Mouse (Mus musculus): ENCODE results near the gene Nr2c2. TPM values are rescaled to one million over a fixed set of nuclear protein-coding genes. Genes with fewer than 3 reads are reported as not detected.
A peak's percentile ranks its signal among the peaks of the same experiment; 100 is the strongest.
"Not testable (repeated sequence)": the region's sequence is repeated elsewhere in the genome, so short reads cannot be mapped to it uniquely, and the experiment has no call there.

The Nr2c2 gene
- polyA plus RNA-seq, 1 experiment from 2014 or later, result 4.9 TPM

DNA sequence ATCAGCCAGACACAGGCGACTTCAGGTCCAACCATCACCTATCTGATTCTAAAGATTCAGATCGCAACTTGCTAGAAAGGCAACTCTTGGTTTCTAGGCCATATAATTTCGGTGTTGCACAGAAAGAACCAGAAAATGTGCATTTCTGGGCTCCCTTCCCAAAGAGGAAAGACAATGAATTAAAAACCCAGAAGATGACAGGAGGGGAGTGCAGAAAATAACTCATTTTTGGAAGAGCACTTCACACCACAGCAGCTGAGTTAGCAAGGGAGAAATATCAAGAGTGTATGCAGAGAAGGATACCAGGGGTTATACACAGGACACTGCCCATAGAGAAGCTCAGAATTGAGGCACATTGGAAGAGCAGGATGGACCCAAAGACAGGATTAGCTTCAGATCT, 6.3 kb upstream of the Nr2c2 start:
- H3K4me3 ChIP-seq (ENCODE audit: low read depth, low read length), result no peak overlapping the region
- ATAC-seq, result no peak
- TF ChIP-seq CTCF (IDR thresholded peaks at IDR 0.05; ENCODE audit: low read depth) (no peak), EP300 (IDR thresholded peaks at IDR 0.05; ENCODE audit: low read depth) (no peak)

GRCm38 (mm10) chr6:92089141-92089540, 2.0 kb upstream of the Nr2c2 start:
- H3K9me3 ChIP-seq (ENCODE audit: low read length); H3K4me3 ChIP-seq (ENCODE audit: low read depth, low read length); H3K4me2 ChIP-seq (ENCODE audit: low read depth, low read length); ATAC-seq; H3K27me3 ChIP-seq (ENCODE audit: insufficient read depth, low read length); H3K27ac ChIP-seq (ENCODE audit: low read depth); DNase-seq; H3K36me3 ChIP-seq (replicated peaks; ENCODE audit: insufficient read depth, low read length); H3K9ac ChIP-seq (replicated peaks): not testable (repeated sequence)
- H3K4me1 ChIP-seq (ENCODE audit: insufficient read depth), result peaks cover 21% of the 10 kb centered on the region
- 82% methylated on average over 7 of the region's 7 CpGs for WGBS (ENCODE audit: insufficient replicate concordance)

More for the DNA sequence above, 6.3 kb upstream of the Nr2c2 start:
- Histone ChIP-seq H3K9me3 (ENCODE audit: low read length) (no peaks in the 10 kb centered on the region), H3K36me3 (replicated peaks; ENCODE audit: insufficient read depth, low read length) (no peaks in the 10 kb centered on the region), H3K9ac (replicated peaks) (no peak overlapping the region), H3K4me2 (ENCODE audit: low read depth, low read length) (no peak overlapping the region), H3K27ac (ENCODE audit: low read depth) (no peak overlapping the region), H3K27me3 (ENCODE audit: insufficient read depth, low read length) (no peaks in the 10 kb centered on the region), H3K4me1 (ENCODE audit: insufficient read depth) (no peaks in the 10 kb centered on the region)
- 74% methylated on average over 3 of the region's 3 CpGs for WGBS (ENCODE audit: insufficient replicate concordance)
- no peak for DNase-seq

DNA sequence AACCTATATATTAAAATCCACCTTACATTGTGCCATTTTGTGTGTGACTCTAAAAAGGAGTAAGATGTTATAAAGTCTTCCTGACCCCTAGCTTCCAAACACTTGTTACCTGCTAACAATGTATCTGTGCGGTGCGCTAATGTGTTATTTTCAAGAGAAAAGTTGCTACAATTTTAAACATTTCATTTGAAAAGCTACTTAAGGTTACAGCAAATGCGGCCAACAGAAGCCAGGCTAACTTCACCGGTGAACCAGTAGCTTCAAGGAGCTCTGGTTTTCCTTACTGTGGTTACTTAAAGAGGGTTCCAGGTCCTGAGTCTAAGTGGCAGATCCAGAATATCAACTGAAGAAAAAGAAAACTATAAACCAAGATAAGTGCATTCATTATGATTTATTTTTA, 1.2 kb upstream of the Nr2c2 start:
- DNase-seq (no peak), ATAC-seq (no peak)
- Histone ChIP-seq H3K4me2 (ENCODE audit: low read depth, low read length) (peak overlapping the region; percentile 74; the same call in 1 of the 2 replicates), H3K36me3 (replicated peaks; ENCODE audit: insufficient read depth, low read length) (no peaks in the 10 kb centered on the region), H3K9me3 (ENCODE audit: low read length) (no peaks in the 10 kb centered on the region), H3K27me3 (ENCODE audit: insufficient read depth, low read length) (no peaks in the 10 kb centered on the region), H3K4me1 (ENCODE audit: insufficient read depth) (peaks cover 28% of the 10 kb centered on the region), H3K27ac (ENCODE audit: low read depth) (no peak overlapping the region), H3K4me3 (ENCODE audit: low read depth, low read length) (peak overlapping the region; percentile 56; the same call in 1 of the 2 replicates), H3K9ac (replicated peaks) (no peak overlapping the region)
- WGBS (ENCODE audit: insufficient replicate concordance), result 93% methylated on average over 4 of the region's 4 CpGs
- TF ChIP-seq EP300 (IDR thresholded peaks at IDR 0.05; ENCODE audit: low read depth), result no peak

DNA sequence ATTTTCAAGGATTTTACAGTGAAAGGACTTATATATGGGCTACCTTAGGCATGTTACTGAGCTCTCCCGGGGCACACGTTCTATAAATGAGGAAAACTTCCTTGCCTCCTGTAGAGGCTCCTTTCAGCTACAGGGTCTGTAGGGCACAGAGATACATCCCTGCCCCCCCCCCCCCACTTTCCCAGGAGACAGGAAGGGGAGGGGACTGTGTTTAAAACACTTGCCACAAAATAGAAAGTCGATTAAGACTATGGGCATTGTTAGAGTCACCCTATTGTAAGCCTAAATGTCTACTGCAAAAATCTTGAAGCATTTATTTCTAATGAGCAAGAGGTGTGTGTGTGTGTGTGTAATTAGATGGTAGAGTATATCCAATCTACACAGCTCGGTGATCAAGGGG, 693 bp upstream of the Nr2c2 start:
- Histone ChIP-seq H3K4me1 (ENCODE audit: insufficient read depth) (peaks cover 32% of the 10 kb centered on the region), H3K9ac (replicated peaks) (peak overlapping the region; percentile 85), H3K27me3 (ENCODE audit: insufficient read depth, low read length) (no peaks in the 10 kb centered on the region), H3K4me3 (ENCODE audit: low read depth, low read length) (peak overlapping the region; percentile 56), H3K4me2 (ENCODE audit: low read depth, low read length) (peak overlapping the region; percentile 74), H3K36me3 (replicated peaks; ENCODE audit: insufficient read depth, low read length) (no peaks in the 10 kb centered on the region), H3K27ac (ENCODE audit: low read depth) (peak overlapping the region; percentile 99), H3K9me3 (ENCODE audit: low read length) (no peaks in the 10 kb centered on the region)
- DNase-seq, result no peak
- no peak for ATAC-seq
- TF ChIP-seq CTCF (IDR thresholded peaks at IDR 0.05; ENCODE audit: low read depth), result no peak
- TF ChIP-seq EP300 (IDR thresholded peaks at IDR 0.05; ENCODE audit: low read depth), result no peak
- 3% methylated on average over 4 of the region's 4 CpGs for WGBS (ENCODE audit: insufficient replicate concordance)

- peak; percentile 95 for ATAC-seq
- Histone ChIP-seq H3K4me3 (ENCODE audit: low read depth, low read length) (peak overlapping the region; percentile 56), H3K27me3 (ENCODE audit: insufficient read depth, low read length) (no peaks in the 10 kb centered on the region), H3K4me2 (ENCODE audit: low read depth, low read length) (peak overlapping the region; percentile 74), H3K9me3 (ENCODE audit: low read length) (no peaks in the 10 kb centered on the region), H3K36me3 (replicated peaks; ENCODE audit: insufficient read depth, low read length) (no peaks in the 10 kb centered on the region), H3K9ac (replicated peaks) (peak overlapping the region; percentile 85), H3K27ac (ENCODE audit: low read depth) (peak overlapping the region; percentile 99), H3K4me1 (ENCODE audit: insufficient read depth) (peaks cover 40% of the 10 kb centered on the region)
- WGBS (ENCODE audit: insufficient replicate concordance), result under 1% methylated on average over 39 of the region's 81 CpGs
- TF ChIP-seq EP300 (IDR thresholded peaks at IDR 0.05; ENCODE audit: low read depth) (peak; percentile 19; the same call in 1 of the 2 replicates), CTCF (IDR thresholded peaks at IDR 0.05; ENCODE audit: low read depth) (no peak)
- DNase-seq, result peak; percentile 100
These were observed 738 bp downstream of the Nr2c2 start for GRCm38 (mm10) chr6:92091767-92092489.

GRCm38 (mm10) chr6:92092737-92093136, 1.5 kb downstream of the Nr2c2 start:
- ATAC-seq (no peak), DNase-seq (no peak)
- H3K4me2 ChIP-seq (ENCODE audit: low read depth, low read length), result peak overlapping the region; percentile 74
- peaks cover 40% of the 10 kb centered on the region for H3K4me1 ChIP-seq (ENCODE audit: insufficient read depth)
- H3K9ac ChIP-seq (replicated peaks), result peak overlapping the region; percentile 85
- TF ChIP-seq EP300 (IDR thresholded peaks at IDR 0.05; ENCODE audit: low read depth), result no peak
- no peak for TF ChIP-seq CTCF (IDR thresholded peaks at IDR 0.05; ENCODE audit: low read depth)
- no peaks in the 10 kb centered on the region for H3K27me3 ChIP-seq (ENCODE audit: insufficient read depth, low read length)
- no peaks in the 10 kb centered on the region for H3K36me3 ChIP-seq (replicated peaks; ENCODE audit: insufficient read depth, low read length)
- H3K9me3 ChIP-seq (ENCODE audit: low read length), result no peaks in the 10 kb centered on the region
- peak overlapping the region; percentile 99 for H3K27ac ChIP-seq (ENCODE audit: low read depth)
- WGBS (ENCODE audit: insufficient replicate concordance), result 26% methylated on average over 3 of the region's 3 CpGs
- peak overlapping the region; percentile 56 for H3K4me3 ChIP-seq (ENCODE audit: low read depth, low read length)

Data from liver, postnatal 0 days (tissue).